Mouse (Mus musculus) stomach, embryonic 14.5 days (tissue): Measurements from ENCODE around the gene Agxt2. TPM values are rescaled to one million over a fixed set of nuclear protein-coding genes. Genes with fewer than 3 reads are reported as not detected.

Experiments used
- ATAC-seq: fragments of 200-750 bp; cut with Nextera tagmentation; 2 replicates; pipeline ENCODE4 v1.8.0; 2017; ENCODE audit warnings: low read depth, moderate TSS enrichment; ENCODE audit not compliant: insufficient number of reproducible peaks, insufficient read depth, low FRiP score
- H3K27ac ChIP-seq: fragments of 300-500 bp; sonication (generic); 2 replicates; pipeline ENCODE4 v1.5.1; 2014; ENCODE audit warnings: mild to moderate bottlenecking, low read length, moderate library complexity, mixed read lengths
- H3K27me3 ChIP-seq: fragments of 300-500 bp; sonication (generic); 2 replicates; pipeline ENCODE4 v1.6.1; 2014; ENCODE audit warnings: low read length, control low read depth, mixed read lengths; ENCODE audit not compliant: control insufficient read depth, insufficient read depth
- H3K36me3 ChIP-seq: fragments of 300-500 bp; sonication (generic); 2 replicates; pipeline ENCODE4 v1.6.1; 2014; ENCODE audit warnings: mild to moderate bottlenecking, control low read depth, low read length, moderate library complexity, mixed read lengths; ENCODE audit not compliant: control insufficient read depth, insufficient read depth
- H3K4me1 ChIP-seq: fragments of 300-500 bp; sonication (generic); 2 replicates; pipeline ENCODE4 v1.6.1; 2014; ENCODE audit warnings: low read length, control low read depth, mixed read lengths; ENCODE audit not compliant: control insufficient read depth, insufficient read depth
- H3K4me2 ChIP-seq: fragments of 300-500 bp; sonication (generic); replicated peaks from 2 replicates; pipeline ENCODE4 v1.6.1; 2014; ENCODE audit warnings: low read depth, low read length, control low read depth
- H3K4me3 ChIP-seq: fragments of 300-500 bp; sonication (generic); 2 replicates; pipeline ENCODE4 v1.5.1; 2014; ENCODE audit warnings: low read depth, low read length, control low read depth
- H3K9ac ChIP-seq: fragments of 300-500 bp; sonication (generic); replicated peaks from 2 replicates; pipeline ENCODE4 v1.6.1; 2014; ENCODE audit warnings: low read depth, mild to moderate bottlenecking, control low read depth, low read length, moderate library complexity, mixed read lengths
- H3K9me3 ChIP-seq: fragments of 300-500 bp; sonication (generic); 2 replicates; pipeline ENCODE4 v1.6.1; 2016; ENCODE audit warnings: low read depth, low read length, control low read depth; ENCODE audit not compliant: control insufficient read depth
- WGBS: fragments of 180-500 bp; shearing (Covaris S2); extraction: QIAGEN DNeasy Blood & Tissue Kit; methylation state at CpG from one replicate; pipeline ENCODE4 v1.1.7; 2014; 5-methylcytosine and 5-hydroxymethylcytosine counted together
- polyA plus RNA-seq: library from polyadenylated mRNA; unstranded; fragments of >200 nt; fragmentation: Nextera tagmentation; extraction: Ambion mirVana; gene quantifications from 2 replicates; pipeline ENCODE4 v1.2.1, GENCODE M21; 2014

Gene Agxt2
- polyA plus RNA-seq, 1 experiment from 2014 or later: not detected

DNA sequence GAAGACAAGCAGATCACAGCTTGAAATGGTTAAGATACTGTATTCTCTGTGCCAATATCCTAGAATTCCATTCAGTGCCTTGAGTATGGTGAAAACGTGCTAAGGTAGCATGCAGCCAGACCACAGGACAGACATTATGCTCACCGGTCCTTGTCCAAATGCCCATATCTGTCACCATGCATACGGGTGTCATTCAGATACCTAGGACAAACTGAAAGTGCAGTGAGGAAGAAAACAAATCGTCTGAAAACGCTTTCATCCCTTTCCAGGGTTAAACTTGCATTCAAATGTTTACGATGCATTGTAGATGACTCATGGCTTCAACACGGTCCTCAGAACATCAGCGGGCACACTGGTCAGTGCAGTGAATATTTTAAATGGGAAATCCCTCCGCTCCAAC, 83.2 kb downstream of the Agxt2 start:
- Histone ChIP-seq H3K9ac (no peak overlapping the region), H3K27ac (no peak overlapping the region), H3K27me3 (no peaks in the 10 kb centered on the region), H3K4me2 (no peak overlapping the region), H3K9me3 (no peaks in the 10 kb centered on the region), H3K4me3 (no peak overlapping the region), H3K36me3 (peaks cover 8% of the 10 kb centered on the region; the same call in 1 of the 2 replicates), H3K4me1 (no peaks in the 10 kb centered on the region)
- WGBS: 88% methylated on average over 9 of the region's 9 CpGs
- ATAC-seq: no peak

DNA sequence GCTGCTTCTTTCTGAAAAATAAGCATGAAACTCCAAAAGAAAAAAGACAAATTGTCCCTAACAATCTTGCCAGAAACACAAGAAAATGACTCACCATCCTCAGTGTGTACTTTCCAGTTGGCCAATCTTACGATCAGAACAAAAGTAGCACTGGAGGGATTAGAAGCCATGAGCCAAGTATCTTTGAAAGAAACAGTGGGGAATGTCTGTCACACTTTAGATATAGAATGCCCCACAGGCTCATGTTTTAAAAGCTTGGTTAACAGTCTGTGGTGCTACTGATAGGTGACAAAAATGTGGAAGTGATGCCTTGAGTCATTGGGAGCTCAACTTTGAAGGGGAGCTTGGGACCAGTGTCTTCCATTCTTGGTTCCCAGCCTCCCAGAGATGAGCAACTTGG, 83.9 kb downstream of the Agxt2 start:
- no peak for ATAC-seq
- Histone ChIP-seq H3K9me3 (no peaks in the 10 kb centered on the region), H3K4me3 (no peak overlapping the region), H3K4me2 (no peak overlapping the region), H3K9ac (no peak overlapping the region), H3K27ac (no peak overlapping the region), H3K27me3 (no peaks in the 10 kb centered on the region), H3K4me1 (no peaks in the 10 kb centered on the region), H3K36me3 (peaks cover 12% of the 10 kb centered on the region; the same call in 1 of the 2 replicates)
- WGBS: 80% methylated on average over 1 of the region's 1 CpGs

DNA sequence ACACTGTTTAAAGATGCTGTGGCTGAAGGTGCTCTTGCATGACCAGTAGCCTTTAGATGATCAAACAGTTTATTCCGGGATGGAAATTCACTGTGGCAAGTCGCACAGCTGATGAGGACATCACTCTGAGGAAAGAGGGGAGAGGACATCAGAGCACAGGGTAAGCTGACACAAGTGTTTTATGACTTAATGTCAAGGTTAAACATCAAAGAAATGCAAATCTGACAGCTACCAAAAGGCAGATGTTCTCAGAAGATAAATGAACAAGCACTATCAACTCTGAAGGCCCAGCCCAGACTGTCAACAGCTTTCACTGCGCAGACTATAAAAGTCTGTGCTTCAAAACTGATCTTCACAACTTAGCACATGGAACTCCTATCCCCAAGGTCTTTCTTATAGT, 88.8 kb downstream of the Agxt2 start:
- peaks cover 18% of the 10 kb centered on the region for H3K36me3 ChIP-seq
- ATAC-seq: no peak
- H3K9ac ChIP-seq: no peak overlapping the region
- no peak overlapping the region for H3K4me2 ChIP-seq
- no peak overlapping the region for H3K4me3 ChIP-seq
- no peaks in the 10 kb centered on the region for H3K4me1 ChIP-seq
- no peak overlapping the region for H3K27ac ChIP-seq
- H3K27me3 ChIP-seq: no peaks in the 10 kb centered on the region
- WGBS: 88% methylated on average over 3 of the region's 3 CpGs
- H3K9me3 ChIP-seq: no peaks in the 10 kb centered on the region

Other genes starting within 250 kb of the Agxt2 start
- 2.6 and 3.0 TPM in 2 replicates for gene Prlr, start 181.3 kb upstream of the Agxt2 start, polyA plus RNA-seq
- gene Gm21973, start 33.2 kb upstream of the Agxt2 start, polyA plus RNA-seq: not detected in 2 replicates
- gene Dnajc21, start 112.0 kb downstream of the Agxt2 start, polyA plus RNA-seq: 12.4 and 13.2 TPM in 2 replicates
- gene Brix1, start 127.4 kb downstream of the Agxt2 start, polyA plus RNA-seq: 107 and 118 TPM in 2 replicates
- gene Rad1, start 127.5 kb downstream of the Agxt2 start, polyA plus RNA-seq: 23.7 and 26.4 TPM in 2 replicates
- not detected in 2 replicates for gene Ttc23l, start 200.1 kb downstream of the Agxt2 start, polyA plus RNA-seq